In the genomic region with DNA sequence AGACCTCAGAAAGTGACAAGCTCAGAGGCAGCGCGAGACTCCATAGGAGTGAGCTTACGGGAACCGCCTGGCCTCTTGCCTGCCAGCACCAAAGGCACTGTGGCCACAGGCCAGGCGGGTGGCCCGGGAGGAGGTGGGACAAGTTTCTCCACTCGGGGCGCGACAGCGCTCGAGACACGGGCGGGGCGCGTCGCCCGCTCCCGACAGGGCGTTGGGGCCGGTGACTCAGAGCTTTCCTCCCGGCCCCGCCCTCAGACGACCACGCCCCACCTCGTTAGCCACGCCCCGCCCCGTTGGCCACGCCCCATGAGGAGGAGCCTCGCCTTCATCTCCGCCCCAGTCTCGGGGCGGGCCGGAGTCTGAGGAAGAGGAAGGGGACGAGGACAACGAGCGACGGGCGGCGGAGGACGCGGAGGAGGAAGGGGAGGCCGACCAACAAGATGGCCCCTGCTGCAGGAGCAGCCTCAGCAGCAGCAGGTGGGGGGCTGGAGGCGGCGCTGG, we compare ENCODE assay signal across 8 mouse cellular contexts. TPM values are rescaled to one million over a fixed set of nuclear protein-coding genes. Genes with fewer than 3 reads are reported as not detected.
DNase-seq lines count a peak whose midpoint lies in the region; ATAC-seq and TF ChIP-seq lines count a peak whose summit lies in the region.

A gene (plus strand): TSS at position 362 of the 501 bp plus-strand sequence.

- H3K36me3 ChIP-seq in G1E (replicated peaks) = peaks cover 7% of the 10 kb centered on the region
- no peaks in the 10 kb centered on the region for H3K36me3 ChIP-seq in forebrain, embryonic 16.5 days (ENCODE audit: control insufficient read depth, insufficient read depth)
- H3K36me3 ChIP-seq in lung, embryonic 14.5 days (ENCODE audit: insufficient read depth) = no peaks in the 10 kb centered on the region
- no peaks in the 10 kb centered on the region for H3K36me3 ChIP-seq in thymus, adult 2 months (ENCODE audit: control insufficient read depth, insufficient read depth, low read length)

- intact Hi-C loops in heart, postnatal 36 days (cut with DNase I) = loop anchor here (1.0 to 2.0 kb wide), 3 partner anchors 25 to 130 kb away; a partner anchor contains a TSS

- peak within 1 kb of the TSS; percentile 85 for H3K27ac ChIP-seq in forebrain, embryonic 16.5 days (ENCODE audit: low read length)
- H3K27ac ChIP-seq in layer of hippocampus, adult 2 months = peak within 1 kb of the TSS; percentile 97
- peak within 1 kb of the TSS; percentile 93 for H3K27ac ChIP-seq in lung, embryonic 14.5 days (ENCODE audit: low read depth)
- H3K27ac ChIP-seq in olfactory bulb, adult 2 months (ENCODE audit: insufficient read depth, low read depth, low read length) = peak within 1 kb of the TSS; percentile 72
- H3K27ac ChIP-seq in thymus, adult 2 months (ENCODE audit: control insufficient read depth, insufficient read depth, low read length) = peak within 1 kb of the TSS; percentile 34; the same call in 1 of the 2 replicates

- TF ChIP-seq POLR2A in olfactory bulb, adult 2 months (IDR thresholded peaks at IDR 0.05; ENCODE audit: insufficient read depth, low read depth, low read length) = peak; percentile 81
- TF ChIP-seq POLR2A in thymus, adult 2 months (IDR thresholded peaks at IDR 0.05; ENCODE audit: control insufficient read depth, extremely low read depth, insufficient read depth, low read length, poor library complexity) = peak; percentile 95

- H3K9me3 ChIP-seq in G1E (replicated peaks) = no peaks in the 10 kb centered on the region
- no peaks in the 10 kb centered on the region for H3K9me3 ChIP-seq in forebrain, embryonic 16.5 days (ENCODE audit: control insufficient read depth, low read length)
- H3K9me3 ChIP-seq in lung, embryonic 14.5 days (ENCODE audit: low read depth, low read length) = no peaks in the 10 kb centered on the region

- peak within 1 kb of the TSS; percentile 99 for H3K9ac ChIP-seq in forebrain, embryonic 16.5 days (replicated peaks; ENCODE audit: low read depth, low read length)
- H3K9ac ChIP-seq in lung, embryonic 14.5 days = peak within 1 kb of the TSS; percentile 92

- no peak for TF ChIP-seq CTCF in G1E (IDR thresholded peaks at IDR 0.05; ENCODE audit: low read depth, low read length)
- peak; percentile 40 for TF ChIP-seq CTCF in layer of hippocampus, adult 2 months (conservative IDR thresholded peaks at IDR 0.05)
- 0 out of 2 replicates have a peak, but pooled peaks have one; percentile 16 for TF ChIP-seq CTCF in lung, embryonic 14.5 days (IDR thresholded peaks at IDR 0.05; ENCODE audit: low read depth)
- TF ChIP-seq CTCF in olfactory bulb, adult 2 months (IDR thresholded peaks at IDR 0.05; ENCODE audit: insufficient read depth, low read depth, low read length) = no peak
- TF ChIP-seq CTCF in thymus, adult 2 months (IDR thresholded peaks at IDR 0.05; ENCODE audit: borderline replicate concordance, control insufficient read depth, extremely low read depth, insufficient read depth, low read length, poor library complexity) = 0 out of 2 replicates have a peak, but pooled peaks have one; percentile 54

- H3K4me2 ChIP-seq in forebrain, embryonic 16.5 days (ENCODE audit: low read length) = peak within 1 kb of the TSS; percentile 84
- H3K4me2 ChIP-seq in lung, embryonic 14.5 days = peak within 1 kb of the TSS; percentile 72

- peaks cover 7% of the 10 kb centered on the region; the same call in 1 of the 2 replicates for H3K27me3 ChIP-seq in G1E (ENCODE audit: insufficient read depth, low read length)
- no peaks in the 10 kb centered on the region; the same call in 1 of the 2 replicates for H3K27me3 ChIP-seq in forebrain, embryonic 16.5 days (replicated peaks; ENCODE audit: control insufficient read depth, insufficient read depth, low read length)
- H3K27me3 ChIP-seq in lung, embryonic 14.5 days (ENCODE audit: insufficient read depth, low read length) = no peaks in the 10 kb centered on the region
- no peaks in the 10 kb centered on the region for H3K27me3 ChIP-seq in thymus, adult 2 months (ENCODE audit: control insufficient read depth, insufficient read depth, low read length)

- 0% methylated on average over 40 of the region's 45 CpGs for WGBS in forebrain, embryonic 16.5 days
- under 1% methylated on average over 45 of the region's 45 CpGs for WGBS in lung, embryonic 14.5 days
- under 1% methylated on average over 45 of the region's 45 CpGs for WGBS in olfactory bulb, adult 2 months
- under 1% methylated on average over 45 of the region's 45 CpGs for WGBS in thymus, adult 2 months

- DNase-seq in G1E (ENCODE audit: low spot score) = peak; percentile 92
- peak; percentile 95 to 100 for DNase-seq in cerebellum, adult 18-20 months
- DNase-seq in heart, postnatal 36 days = peak; percentile 100
- peak; percentile 96 to 99 for DNase-seq in layer of hippocampus, adult 2 months (ENCODE audit: low spot score in 2 of 2)
- peak; percentile 94 for DNase-seq in lung, embryonic 14.5 days
- DNase-seq in thymus, adult 2 months = peak; percentile 99

- peak; percentile 93 for ATAC-seq in G1E (ENCODE audit: extremely low read depth, insufficient number of reproducible peaks, low FRiP score, poor library complexity, severe bottlenecking)
- peak; percentile 95 for ATAC-seq in forebrain, embryonic 16.5 days
- peak; percentile 95 for ATAC-seq in lung, embryonic 14.5 days (ENCODE audit: insufficient read depth)

- peak within 1 kb of the TSS; percentile 97 for H3K4me3 ChIP-seq in G1E (ENCODE audit: low read depth, low read length)
- peak within 1 kb of the TSS; percentile 100 for H3K4me3 ChIP-seq in forebrain, embryonic 16.5 days (replicated peaks; ENCODE audit: low read length)
- peak within 1 kb of the TSS; percentile 98 for H3K4me3 ChIP-seq in layer of hippocampus, adult 2 months
- peak within 1 kb of the TSS; percentile 94 for H3K4me3 ChIP-seq in lung, embryonic 14.5 days (ENCODE audit: low read depth, low read length)
- H3K4me3 ChIP-seq in olfactory bulb, adult 2 months (ENCODE audit: insufficient read depth, low read depth, low read length) = peak within 1 kb of the TSS; percentile 95
- peak within 1 kb of the TSS; percentile 67 for H3K4me3 ChIP-seq in thymus, adult 2 months (ENCODE audit: control insufficient read depth, insufficient read depth, low read length)

- peaks cover 17% of the 10 kb centered on the region for H3K4me1 ChIP-seq in G1E (ENCODE audit: insufficient read depth, low read depth, low read length)
- H3K4me1 ChIP-seq in forebrain, embryonic 16.5 days (replicated peaks; ENCODE audit: control insufficient read depth, insufficient read depth, low read length) = peaks cover 13% of the 10 kb centered on the region
- no peaks in the 10 kb centered on the region for H3K4me1 ChIP-seq in lung, embryonic 14.5 days (ENCODE audit: insufficient read depth)
- H3K4me1 ChIP-seq in olfactory bulb, adult 2 months (ENCODE audit: control insufficient read depth, insufficient read depth, low read length) = no peaks in the 10 kb centered on the region
- H3K4me1 ChIP-seq in thymus, adult 2 months (replicated peaks; ENCODE audit: control insufficient read depth, insufficient read depth, low read length) = no peaks in the 10 kb centered on the region

RNA-seq across cellular contexts. Expression of the gene that starts here (rescaled TPM):
- total RNA-seq in G1E (2014; fragmentation: Nextera tagmentation) (46.5 and 53.6 TPM in 2 replicates), G1E (2017) (19.5 and 27.0 TPM in 2 replicates)
- 0.90 and 1.3 TPM in 2 replicates for polyA plus RNA-seq in G1E (2012)
- polyA plus RNA-seq in forebrain, embryonic 16.5 days (2015; fragmentation: Nextera tagmentation; extraction: Ambion mirVana) = 8.1 and 8.2 TPM in 2 replicates
- 10 to 100 TPM; 45.6 to 51.6 TPM for total RNA-seq in heart, postnatal 36 days (2021)
- 10 to 100 TPM; 39.1 to 41.4 TPM for total RNA-seq in layer of hippocampus, adult 2 months (2021)
- polyA plus RNA-seq in lung, embryonic 14.5 days (2014; fragmentation: Nextera tagmentation; extraction: Ambion mirVana) = 11.1 and 11.4 TPM in 2 replicates
- 41.4 TPM in 1 of 2 replicates, not detected in the other for polyA plus RNA-seq in olfactory bulb, adult 2 months (2012; ENCODE audit: insufficient read depth, insufficient read length, low replicate concordance, missing spikeins)
- 36.6 and 41.2 TPM in 2 replicates for polyA plus RNA-seq in thymus, adult 2 months (2012; rRNA removed)

Comparison
In these comparisons a context has a peak if more than half of its experiments do, and no peak if none do; other contexts are left out.
1. Peak in every context shown above with its lines: DNase-seq, ATAC-seq, H3K4me3 ChIP-seq and H3K27ac ChIP-seq.
2. CTCF ChIP-seq: peak in layer of hippocampus, adult 2 months (single experiment), lung, embryonic 14.5 days (single experiment) and thymus, adult 2 months (single experiment); none in G1E (single experiment) and olfactory bulb, adult 2 months (single experiment).
3. H3K27ac ChIP-seq: peak in every context shown above with its lines; median percentile 97 in layer of hippocampus, adult 2 months; 93 in lung, embryonic 14.5 days; 85 in forebrain, embryonic 16.5 days; 72 in olfactory bulb, adult 2 months; 34 in thymus, adult 2 months.